Mouse (Mus musculus) embryonic fibroblast, embryonic 13.5 days (primary cell): ENCODE data around the gene Btbd19.
A peak's percentile ranks its signal among the peaks of the same experiment; 100 is the strongest.

ENCODE experiments used
- CTCF ChIP-seq: IDR thresholded peaks from 2 replicates; pipeline ENCODE4 v1.5.1; 2011; ENCODE audit warnings: mild to moderate bottlenecking, control low read depth, low read length, moderate library complexity, borderline replicate concordance; ENCODE audit not compliant: insufficient read depth
- POLR2A ChIP-seq: IDR thresholded peaks from 2 replicates; pipeline ENCODE4 v1.6.1; 2011; ENCODE audit warnings: low read depth, mild to moderate bottlenecking, control low read depth, low read length, moderate library complexity

- no peak for TF ChIP-seq CTCF
- peak; percentile 19; the same call in 1 of the 2 replicates for TF ChIP-seq POLR2A
These were observed 30.8 kb upstream of the Btbd19 start for GRCm38 (mm10) chr4:117156372-117156771.
